Mouse (Mus musculus): Measurements from ENCODE around the gene Acap2. TPM values are rescaled to one million over a fixed set of nuclear protein-coding genes. Genes with fewer than 3 reads are reported as not detected.

Acap2 gene
- polyA plus RNA-seq, 1 experiment from 2014 or later: 17.2 TPM

DNA sequence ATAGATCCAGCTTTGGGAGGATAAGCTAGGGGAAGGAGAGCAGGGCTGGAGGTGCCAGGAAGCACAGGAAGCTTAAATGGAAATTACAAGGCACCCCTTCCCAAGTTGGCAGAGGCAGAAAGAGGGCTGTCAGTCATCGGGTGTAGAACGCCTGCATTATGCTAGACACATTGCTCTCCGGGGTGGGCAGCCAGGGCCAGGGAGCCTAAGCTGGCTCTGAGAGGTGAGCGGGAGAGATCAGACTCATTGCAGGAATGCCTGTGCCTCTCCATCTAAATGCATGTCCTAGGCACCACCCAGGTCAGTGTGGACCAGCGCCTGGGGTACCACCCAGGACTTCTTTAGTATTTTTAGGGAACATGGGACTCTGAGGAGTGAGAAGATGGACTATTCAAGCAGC, 123.6 kb downstream of the Acap2 start:
- no peak for ATAC-seq (replicated peaks; ENCODE audit: low FRiP score)
- WGBS: 93% methylated on average over 5 of the region's 5 CpGs
- no peaks in the 10 kb centered on the region for H3K27me3 ChIP-seq (replicated peaks; ENCODE audit: control insufficient read depth, insufficient read depth, low read length)
- DNase-seq (ENCODE audit: low spot score): no peak
- no peak overlapping the region for H3K9ac ChIP-seq (ENCODE audit: low read depth, low read length)
- H3K9me3 ChIP-seq (ENCODE audit: control insufficient read depth, low read length): no peaks in the 10 kb centered on the region
- no peaks in the 10 kb centered on the region for H3K36me3 ChIP-seq (ENCODE audit: control insufficient read depth, insufficient read depth, low read length)
- H3K4me2 ChIP-seq: no peak overlapping the region
- peaks cover 6% of the 10 kb centered on the region for H3K4me1 ChIP-seq (replicated peaks; ENCODE audit: control insufficient read depth, insufficient read depth, low read length)
- no peak overlapping the region for H3K4me3 ChIP-seq (ENCODE audit: low read depth, low read length)
- H3K27ac ChIP-seq (ENCODE audit: low read depth, low read length): no peak overlapping the region

DNA sequence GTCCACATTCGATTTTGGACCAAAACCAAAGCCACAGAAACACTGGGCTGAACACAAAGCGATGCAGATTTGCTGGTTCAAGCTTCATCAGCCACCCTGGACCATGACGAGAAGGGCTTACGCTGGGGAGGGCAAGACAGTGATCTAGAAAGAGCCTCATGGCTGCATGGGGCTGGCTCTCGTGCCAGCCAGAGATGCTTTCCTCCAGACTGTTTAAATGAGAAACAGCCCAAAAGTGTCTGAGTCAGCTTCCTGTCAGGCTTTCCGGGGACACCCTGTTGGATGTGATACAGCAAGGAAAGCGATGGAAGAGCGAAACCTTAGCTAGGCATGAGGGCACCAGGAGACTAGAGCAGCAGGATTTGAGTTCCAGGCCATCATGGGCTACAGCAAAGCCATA, 124.6 kb downstream of the Acap2 start:
- Histone ChIP-seq H3K36me3 (ENCODE audit: control insufficient read depth, insufficient read depth, low read length) (no peaks in the 10 kb centered on the region), H3K27me3 (replicated peaks; ENCODE audit: control insufficient read depth, insufficient read depth, low read length) (no peaks in the 10 kb centered on the region), H3K9ac (ENCODE audit: low read depth, low read length) (no peak overlapping the region), H3K4me3 (ENCODE audit: low read depth, low read length) (no peak overlapping the region), H3K9me3 (ENCODE audit: control insufficient read depth, low read length) (no peaks in the 10 kb centered on the region), H3K4me2 (no peak overlapping the region), H3K4me1 (replicated peaks; ENCODE audit: control insufficient read depth, insufficient read depth, low read length) (peaks cover 6% of the 10 kb centered on the region), H3K27ac (ENCODE audit: low read depth, low read length) (no peak overlapping the region)
- ATAC-seq (replicated peaks; ENCODE audit: low FRiP score): no peak
- no peak for DNase-seq (ENCODE audit: low spot score)
- WGBS: 85% methylated on average over 8 of the region's 8 CpGs

DNA sequence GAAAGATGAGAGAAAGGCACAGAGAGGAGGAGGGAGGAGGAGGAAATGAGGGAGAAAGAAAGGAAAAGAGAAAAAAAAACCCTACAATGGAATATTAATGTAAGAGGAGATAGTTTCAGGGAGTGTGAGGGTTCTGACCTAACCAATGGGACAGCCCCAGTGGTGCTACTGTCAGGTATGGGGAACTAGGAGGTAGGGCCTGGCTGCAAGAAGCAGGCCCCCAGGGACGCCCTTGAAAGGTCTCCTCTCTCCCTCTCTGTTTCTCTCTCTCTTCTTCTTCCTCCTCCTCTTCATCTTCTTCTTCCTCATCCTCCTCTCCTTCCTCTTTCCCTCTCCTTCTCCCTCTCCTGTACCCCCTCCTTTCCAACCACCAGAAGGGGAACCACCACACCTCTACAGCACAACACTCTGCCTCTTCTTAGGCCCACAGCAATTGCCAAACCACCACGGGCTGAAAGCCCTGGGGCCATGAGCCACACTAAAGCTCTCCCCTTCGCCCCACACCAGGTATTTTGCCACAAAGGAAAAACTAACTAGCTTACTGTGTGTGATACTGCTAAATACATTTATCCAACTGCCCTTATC, 126.6 kb downstream of the Acap2 start:
- Histone ChIP-seq H3K4me1 (replicated peaks; ENCODE audit: control insufficient read depth, insufficient read depth, low read length) (peaks cover 13% of the 10 kb centered on the region), H3K9ac (ENCODE audit: low read depth, low read length) (no peak overlapping the region), H3K4me2 (no peak overlapping the region), H3K27ac (ENCODE audit: low read depth, low read length) (no peak overlapping the region), H3K36me3 (ENCODE audit: control insufficient read depth, insufficient read depth, low read length) (no peaks in the 10 kb centered on the region), H3K27me3 (replicated peaks; ENCODE audit: control insufficient read depth, insufficient read depth, low read length) (no peaks in the 10 kb centered on the region), H3K9me3 (ENCODE audit: control insufficient read depth, low read length) (no peaks in the 10 kb centered on the region), H3K4me3 (ENCODE audit: low read depth, low read length) (no peak overlapping the region)
- DNase-seq (ENCODE audit: low spot score) (no peak), ATAC-seq (replicated peaks; ENCODE audit: low FRiP score) (no peak)
- WGBS: 56% methylated on average over 3 of the region's 3 CpGs

DNA sequence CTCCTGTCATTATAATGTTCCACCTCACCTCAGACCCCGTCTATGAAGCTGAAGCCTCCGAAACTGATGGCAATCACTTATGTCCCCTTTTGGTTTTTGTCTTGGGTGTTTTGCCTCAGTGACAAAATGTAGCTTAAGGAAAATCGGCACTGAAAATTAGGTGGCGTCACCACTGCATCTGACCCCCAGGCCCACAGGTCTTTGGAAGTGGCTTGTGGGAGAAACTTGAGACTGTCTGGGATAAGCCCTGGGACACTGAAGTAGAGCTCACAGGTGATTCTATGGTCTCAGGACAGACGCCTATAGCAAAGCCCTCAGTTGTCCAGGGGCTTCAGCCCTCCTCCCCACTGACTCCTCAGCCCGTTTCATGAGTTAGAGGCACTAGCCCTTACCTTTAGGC, 129.3 kb downstream of the Acap2 start:
- 80% methylated on average over 6 of the region's 6 CpGs for WGBS

DNA sequence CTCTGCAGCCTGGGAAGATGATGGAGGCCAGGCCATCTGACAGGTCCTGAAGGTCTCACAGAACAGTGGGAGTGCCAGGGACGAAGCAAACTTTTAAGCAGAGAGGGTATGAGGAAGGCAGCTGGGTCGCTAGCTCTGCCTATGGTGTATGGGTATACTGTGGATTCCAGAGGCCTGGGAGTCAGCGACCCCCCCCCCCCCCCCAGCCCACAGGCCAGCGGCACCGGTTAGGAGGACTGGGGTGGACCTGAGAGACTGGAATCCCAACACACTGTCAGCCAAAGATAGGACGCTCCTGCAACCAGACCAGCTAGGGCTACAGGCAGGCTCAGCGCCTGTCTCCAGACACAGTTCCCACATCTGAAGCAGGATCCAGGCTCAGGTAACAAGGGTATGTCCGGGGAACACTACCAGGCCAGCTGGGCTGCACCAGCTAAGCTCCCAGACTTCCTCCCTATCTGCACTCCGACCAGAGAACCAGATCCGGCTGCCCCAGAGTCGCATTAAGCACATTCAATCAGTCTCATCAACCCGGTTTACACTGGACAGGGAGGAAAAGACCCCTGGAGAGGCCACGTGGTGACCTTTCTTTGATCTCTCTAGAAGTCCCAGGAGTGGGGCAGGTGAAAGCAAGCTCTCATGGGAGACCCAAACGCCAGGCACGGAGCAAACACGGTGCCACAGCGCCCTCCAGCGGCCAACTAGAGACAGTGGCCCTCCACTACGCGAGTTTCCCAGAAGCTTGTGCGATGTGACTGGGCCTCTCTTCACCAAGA, 130.5 kb downstream of the Acap2 start:
- Histone ChIP-seq H3K27me3 (replicated peaks; ENCODE audit: control insufficient read depth, insufficient read depth, low read length) (no peaks in the 10 kb centered on the region), H3K27ac (ENCODE audit: low read depth, low read length) (no peak overlapping the region), H3K9ac (ENCODE audit: low read depth, low read length) (peak overlapping the region; percentile 38; the same call in 1 of the 2 replicates), H3K4me1 (replicated peaks; ENCODE audit: control insufficient read depth, insufficient read depth, low read length) (peaks cover 32% of the 10 kb centered on the region), H3K36me3 (ENCODE audit: control insufficient read depth, insufficient read depth, low read length) (no peaks in the 10 kb centered on the region), H3K9me3 (ENCODE audit: control insufficient read depth, low read length) (no peaks in the 10 kb centered on the region), H3K4me2 (peak overlapping the region; percentile 51), H3K4me3 (ENCODE audit: low read depth, low read length) (no peak overlapping the region)
- 14% methylated on average over 20 of the region's 21 CpGs for WGBS
- DNase-seq (ENCODE audit: low spot score): peak; percentile 79
- peak; percentile 76 for ATAC-seq (replicated peaks; ENCODE audit: low FRiP score)

More for the DNA sequence above, 129.3 kb downstream of the Acap2 start:
- Histone ChIP-seq H3K9ac (ENCODE audit: low read depth, low read length) (no peak overlapping the region), H3K27ac (ENCODE audit: low read depth, low read length) (no peak overlapping the region), H3K27me3 (replicated peaks; ENCODE audit: control insufficient read depth, insufficient read depth, low read length) (no peaks in the 10 kb centered on the region), H3K36me3 (ENCODE audit: control insufficient read depth, insufficient read depth, low read length) (no peaks in the 10 kb centered on the region), H3K4me1 (replicated peaks; ENCODE audit: control insufficient read depth, insufficient read depth, low read length) (peaks cover 22% of the 10 kb centered on the region), H3K9me3 (ENCODE audit: control insufficient read depth, low read length) (no peaks in the 10 kb centered on the region), H3K4me2 (no peak overlapping the region), H3K4me3 (ENCODE audit: low read depth, low read length) (no peak overlapping the region)
- ATAC-seq (replicated peaks; ENCODE audit: low FRiP score) (no peak), DNase-seq (ENCODE audit: low spot score) (no peak)

DNA sequence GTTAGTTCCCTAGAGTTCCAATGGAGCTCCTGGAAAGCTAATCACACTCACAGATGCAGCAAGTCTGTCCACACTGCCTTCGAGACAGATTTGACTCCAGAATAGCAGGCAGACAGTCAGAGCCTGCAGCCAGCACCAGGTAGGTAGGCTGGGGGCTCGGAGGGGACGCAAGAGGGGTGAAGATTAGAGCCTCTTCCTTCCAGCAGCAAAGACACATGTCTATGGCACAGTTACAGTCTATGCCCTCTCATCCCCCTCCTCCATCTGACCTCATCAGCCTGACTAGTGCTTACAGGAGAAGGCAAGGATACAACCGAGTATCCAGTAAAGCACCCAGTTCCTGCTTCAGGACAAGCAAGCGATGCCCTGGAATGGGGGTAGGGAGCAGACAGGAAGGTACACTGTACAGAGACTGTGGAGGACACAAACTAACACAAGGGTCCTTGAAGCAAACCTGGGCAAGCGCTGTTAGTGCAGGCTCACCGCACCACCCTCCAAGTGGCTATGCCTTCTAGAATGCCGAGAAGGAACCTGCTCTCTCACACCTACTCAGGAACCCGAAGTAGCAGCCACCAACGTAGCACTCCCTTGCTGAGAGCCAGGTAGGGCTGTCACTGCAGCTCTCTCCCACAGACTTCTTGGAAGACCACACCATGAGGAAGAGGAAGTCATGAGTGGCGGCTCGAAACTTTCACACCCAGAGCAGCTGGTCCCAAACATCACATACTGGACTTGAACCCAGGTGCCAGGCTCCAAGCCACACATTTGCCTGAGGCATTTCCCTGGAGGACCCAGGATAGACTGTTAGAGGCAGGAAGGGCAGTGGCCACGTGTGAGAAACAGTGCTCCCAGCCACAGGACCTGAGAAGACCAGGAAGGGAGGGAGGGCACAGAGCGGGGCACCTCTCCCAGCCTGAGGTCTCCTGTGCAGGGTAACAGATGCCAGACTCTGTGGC, 131.6 kb downstream of the Acap2 start:
- no peak overlapping the region for H3K4me2 ChIP-seq
- no peaks in the 10 kb centered on the region for H3K36me3 ChIP-seq (ENCODE audit: control insufficient read depth, insufficient read depth, low read length)
- H3K27ac ChIP-seq (ENCODE audit: low read depth, low read length): no peak overlapping the region
- H3K9ac ChIP-seq (ENCODE audit: low read depth, low read length): no peak overlapping the region
- DNase-seq (ENCODE audit: low spot score) (no peak), ATAC-seq (replicated peaks; ENCODE audit: low FRiP score) (no peak)
- H3K27me3 ChIP-seq (replicated peaks; ENCODE audit: control insufficient read depth, insufficient read depth, low read length): no peaks in the 10 kb centered on the region
- no peaks in the 10 kb centered on the region for H3K9me3 ChIP-seq (ENCODE audit: control insufficient read depth, low read length)
- H3K4me3 ChIP-seq (ENCODE audit: low read depth, low read length): no peak overlapping the region
- WGBS: 76% methylated on average over 14 of the region's 14 CpGs
- peaks cover 32% of the 10 kb centered on the region for H3K4me1 ChIP-seq (replicated peaks; ENCODE audit: control insufficient read depth, insufficient read depth, low read length)

DNA sequence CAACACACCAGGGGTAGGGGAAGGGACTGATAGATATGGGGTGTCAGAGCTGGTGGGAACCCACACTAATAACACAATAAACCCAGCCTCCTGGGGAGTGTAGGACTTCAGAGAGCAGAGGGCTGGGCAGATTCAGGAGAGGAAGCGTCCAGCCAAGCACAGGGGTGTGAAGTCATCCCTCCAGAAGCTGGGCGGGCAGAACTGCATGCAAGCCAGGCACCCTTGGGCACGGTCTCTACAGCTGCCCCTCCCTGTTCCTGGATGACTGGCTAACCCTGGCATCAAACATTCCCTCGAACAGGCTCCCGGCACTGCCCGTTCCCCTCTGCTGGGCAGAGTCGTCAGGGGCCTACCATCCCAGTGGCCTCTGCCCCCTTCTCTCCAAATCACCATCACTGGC, 132.8 kb downstream of the Acap2 start:
- no peaks in the 10 kb centered on the region for H3K9me3 ChIP-seq (ENCODE audit: control insufficient read depth, low read length)
- H3K36me3 ChIP-seq (ENCODE audit: control insufficient read depth, insufficient read depth, low read length): no peaks in the 10 kb centered on the region
- H3K27me3 ChIP-seq (replicated peaks; ENCODE audit: control insufficient read depth, insufficient read depth, low read length): no peaks in the 10 kb centered on the region
- ATAC-seq (replicated peaks; ENCODE audit: low FRiP score): no peak
- no peak for DNase-seq (ENCODE audit: low spot score)
- no peak overlapping the region for H3K27ac ChIP-seq (ENCODE audit: low read depth, low read length)
- H3K4me2 ChIP-seq: no peak overlapping the region
- H3K4me3 ChIP-seq (ENCODE audit: low read depth, low read length): no peak overlapping the region
- peaks cover 32% of the 10 kb centered on the region for H3K4me1 ChIP-seq (replicated peaks; ENCODE audit: control insufficient read depth, insufficient read depth, low read length)
- H3K9ac ChIP-seq (ENCODE audit: low read depth, low read length): no peak overlapping the region
- WGBS: 88% methylated on average over 7 of the region's 7 CpGs

DNA sequence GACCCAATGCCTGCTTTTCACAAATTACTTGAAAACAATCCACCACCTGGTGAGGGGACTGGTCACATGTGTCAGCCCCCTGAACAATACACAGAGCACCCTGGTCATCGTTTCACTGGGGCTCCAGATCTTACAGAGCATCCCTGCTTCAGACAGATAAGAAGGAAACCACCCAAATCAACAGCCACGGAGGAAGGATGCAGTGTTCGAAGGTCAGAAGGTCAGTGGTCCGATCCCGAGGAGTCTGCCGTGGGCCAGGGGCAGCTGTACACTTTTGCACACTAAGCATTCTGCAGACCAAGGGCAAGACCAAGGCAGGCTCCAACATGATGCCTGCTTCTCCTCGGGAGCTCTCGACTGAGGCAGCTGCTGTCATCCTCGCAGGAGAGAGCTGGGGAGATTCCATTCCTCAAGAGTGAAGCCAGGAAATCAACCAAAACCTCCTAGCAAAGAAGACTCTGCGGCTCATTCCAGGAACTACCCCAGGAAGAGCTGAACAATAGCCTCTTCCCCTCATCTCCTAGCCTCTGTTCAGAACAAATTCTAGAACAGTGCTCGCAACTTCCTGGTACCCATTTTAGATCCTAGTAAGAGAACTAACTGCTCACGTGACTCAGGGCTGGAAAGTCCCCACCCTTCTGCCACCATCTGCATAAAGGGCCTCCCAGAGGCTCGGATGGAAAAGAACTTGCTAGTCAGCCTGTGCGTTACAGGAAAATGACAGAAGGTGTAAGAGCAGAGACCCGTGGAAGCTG, 134.5 kb downstream of the Acap2 start:
- Histone ChIP-seq H3K4me1 (replicated peaks; ENCODE audit: control insufficient read depth, insufficient read depth, low read length) (peaks cover 32% of the 10 kb centered on the region), H3K27me3 (replicated peaks; ENCODE audit: control insufficient read depth, insufficient read depth, low read length) (no peaks in the 10 kb centered on the region), H3K36me3 (ENCODE audit: control insufficient read depth, insufficient read depth, low read length) (no peaks in the 10 kb centered on the region), H3K9me3 (ENCODE audit: control insufficient read depth, low read length) (no peaks in the 10 kb centered on the region), H3K9ac (ENCODE audit: low read depth, low read length) (no peak overlapping the region; the same call in 1 of the 2 replicates), H3K4me2 (peak overlapping the region; percentile 51), H3K27ac (ENCODE audit: low read depth, low read length) (peak overlapping the region; percentile 52), H3K4me3 (ENCODE audit: low read depth, low read length) (peak overlapping the region; percentile 28)
- DNase-seq (ENCODE audit: low spot score): no peak
- peak; percentile 70 for ATAC-seq (replicated peaks; ENCODE audit: low FRiP score)
- WGBS: 31% methylated on average over 15 of the region's 15 CpGs

Data from liver, embryonic 11.5 days (tissue).